Mouse (Mus musculus) heart, embryonic 13.5 days (tissue): ENCODE results near the gene Foxi1. TPM values are rescaled to one million over a fixed set of nuclear protein-coding genes. Genes with fewer than 3 reads are reported as not detected.
"Not testable (repeated sequence)": the region's sequence is repeated elsewhere in the genome, so short reads cannot be mapped to it uniquely, and the experiment has no call there.

ENCODE experiments used
- ATAC-seq: fragments of 200-750 bp; cut with Nextera tagmentation; 2 replicates; pipeline ENCODE4 v1.8.0; 2017; ENCODE audit warnings: moderate TSS enrichment; ENCODE audit not compliant: insufficient number of reproducible peaks, low FRiP score, low TSS enrichment; ENCODE audit errors: extremely low read depth
- H3K27ac ChIP-seq: fragments of 300-500 bp; sonication (generic); replicated peaks from 2 replicates; pipeline ENCODE4 v1.5.1; 2015; ENCODE audit warnings: moderate library complexity, mild to moderate bottlenecking, inconsistent platforms
- H3K27me3 ChIP-seq: fragments of 300-500 bp; sonication (generic); replicated peaks from 2 replicates; pipeline ENCODE4 v1.6.1; 2015; ENCODE audit warnings: mild to moderate bottlenecking, inconsistent platforms
- H3K36me3 ChIP-seq: fragments of 300-500 bp; sonication (generic); 2 replicates; pipeline ENCODE4 v1.6.1; 2015; ENCODE audit warnings: mild to moderate bottlenecking, inconsistent platforms
- H3K4me1 ChIP-seq: fragments of 300-500 bp; sonication (generic); 2 replicates; pipeline ENCODE4 v1.6.1; 2015; ENCODE audit warnings: inconsistent platforms
- H3K4me2 ChIP-seq: fragments of 300-500 bp; sonication (generic); 2 replicates; pipeline ENCODE4 v1.6.1; 2015; ENCODE audit warnings: inconsistent platforms, mild to moderate bottlenecking, moderate library complexity
- H3K4me3 ChIP-seq: fragments of 300-500 bp; sonication (generic); 2 replicates; pipeline ENCODE4 v1.5.1; 2015; ENCODE audit warnings: moderate library complexity, mild to moderate bottlenecking, inconsistent platforms
- H3K9ac ChIP-seq: fragments of 300-500 bp; sonication (generic); 2 replicates; pipeline ENCODE4 v1.6.1; 2015; ENCODE audit warnings: inconsistent platforms, mild to moderate bottlenecking, moderate library complexity
- H3K9me3 ChIP-seq: fragments of 300-500 bp; sonication (generic); 2 replicates; pipeline ENCODE4 v1.6.1; 2016; ENCODE audit warnings: inconsistent platforms
- WGBS: fragments of 180-500 bp; shearing (Covaris S2); methylation state at CpG from one replicate; pipeline ENCODE4 v1.1.7; 2015; ENCODE audit warnings: mixed read lengths; 5-methylcytosine and 5-hydroxymethylcytosine counted together
- polyA plus RNA-seq: library from polyadenylated mRNA; unstranded; fragments of >200 nt; fragmentation: Nextera tagmentation; extraction: Ambion mirVana; gene quantifications from 2 replicates; pipeline ENCODE4 v1.2.1, GENCODE M21; 2015

Foxi1 gene
- polyA plus RNA-seq = not detected in 2 replicates

GRCm38 (mm10) chr11:34207989-34208388 lies at the start of gene Foxi1:
TSS of gene Foxi1 (minus strand) at chr11:34208089.
- no peaks in the 10 kb centered on the region; the same call in 1 of the 2 replicates for H3K27me3 ChIP-seq
- ATAC-seq = no peak
- WGBS = 67% methylated on average over 10 of the region's 10 CpGs
- H3K27ac ChIP-seq = no peak within 1 kb of the TSS
- no peaks in the 10 kb centered on the region for H3K36me3 ChIP-seq
- H3K4me2 ChIP-seq = no peak within 1 kb of the TSS
- H3K4me1 ChIP-seq = no peaks in the 10 kb centered on the region
- H3K4me3 ChIP-seq = no peak within 1 kb of the TSS
- no peaks in the 10 kb centered on the region for H3K9me3 ChIP-seq
- no peak within 1 kb of the TSS for H3K9ac ChIP-seq

DNA sequence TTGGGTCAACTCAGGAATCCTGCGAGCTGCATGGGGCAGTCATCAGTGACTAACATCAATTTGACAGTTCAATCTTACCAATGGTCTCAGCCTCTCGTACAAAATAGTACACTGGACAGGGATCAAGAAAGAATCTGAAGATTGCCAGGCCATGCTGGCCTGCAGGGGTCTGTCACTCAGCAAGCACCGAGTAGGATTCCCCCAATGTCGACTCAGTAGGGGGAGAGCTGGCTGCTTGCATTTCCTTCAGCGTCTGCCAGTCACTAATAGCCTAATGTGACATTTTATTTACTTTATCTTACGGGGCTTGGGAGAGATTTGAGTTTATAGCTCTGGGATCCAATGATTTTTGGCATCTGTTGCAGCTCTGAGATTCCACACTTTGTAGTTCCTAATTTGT lies 35.1 kb upstream of the Foxi1 start:
- no peaks in the 10 kb centered on the region for H3K36me3 ChIP-seq
- no peak overlapping the region for H3K4me3 ChIP-seq
- H3K27me3 ChIP-seq = no peaks in the 10 kb centered on the region
- no peaks in the 10 kb centered on the region for H3K4me1 ChIP-seq
- no peak for ATAC-seq
- H3K27ac ChIP-seq = no peak overlapping the region
- H3K9me3 ChIP-seq = no peaks in the 10 kb centered on the region
- 29% methylated on average over 6 of the region's 6 CpGs for WGBS
- no peak overlapping the region for H3K9ac ChIP-seq
- H3K4me2 ChIP-seq = no peak overlapping the region

GRCm38 (mm10) chr11:34240252-34240651 lies 32.4 kb upstream of the Foxi1 start:
- Histone ChIP-seq H3K9me3 (no peaks in the 10 kb centered on the region), H3K9ac (no peak overlapping the region), H3K36me3 (no peaks in the 10 kb centered on the region), H3K27me3 (no peaks in the 10 kb centered on the region), H3K4me2 (no peak overlapping the region), H3K4me3 (no peak overlapping the region), H3K4me1 (no peaks in the 10 kb centered on the region), H3K27ac (no peak overlapping the region)
- no peak for ATAC-seq
- 85% methylated on average over 1 of the region's 1 CpGs for WGBS

GRCm38 (mm10) chr11:34239691-34240090 lies 31.8 kb upstream of the Foxi1 start:
- no peak overlapping the region for H3K27ac ChIP-seq
- no peak overlapping the region for H3K9ac ChIP-seq
- H3K4me2 ChIP-seq = no peak overlapping the region
- no peak overlapping the region for H3K4me3 ChIP-seq
- H3K4me1 ChIP-seq = no peaks in the 10 kb centered on the region
- 70% methylated on average over 2 of the region's 2 CpGs for WGBS
- no peaks in the 10 kb centered on the region for H3K36me3 ChIP-seq
- H3K27me3 ChIP-seq = no peaks in the 10 kb centered on the region
- no peaks in the 10 kb centered on the region for H3K9me3 ChIP-seq
- ATAC-seq = no peak

GRCm38 (mm10) chr11:34236885-34237284 lies 29.0 kb upstream of the Foxi1 start:
- no peak for ATAC-seq
- WGBS = 81% methylated on average over 6 of the region's 6 CpGs

DNA sequence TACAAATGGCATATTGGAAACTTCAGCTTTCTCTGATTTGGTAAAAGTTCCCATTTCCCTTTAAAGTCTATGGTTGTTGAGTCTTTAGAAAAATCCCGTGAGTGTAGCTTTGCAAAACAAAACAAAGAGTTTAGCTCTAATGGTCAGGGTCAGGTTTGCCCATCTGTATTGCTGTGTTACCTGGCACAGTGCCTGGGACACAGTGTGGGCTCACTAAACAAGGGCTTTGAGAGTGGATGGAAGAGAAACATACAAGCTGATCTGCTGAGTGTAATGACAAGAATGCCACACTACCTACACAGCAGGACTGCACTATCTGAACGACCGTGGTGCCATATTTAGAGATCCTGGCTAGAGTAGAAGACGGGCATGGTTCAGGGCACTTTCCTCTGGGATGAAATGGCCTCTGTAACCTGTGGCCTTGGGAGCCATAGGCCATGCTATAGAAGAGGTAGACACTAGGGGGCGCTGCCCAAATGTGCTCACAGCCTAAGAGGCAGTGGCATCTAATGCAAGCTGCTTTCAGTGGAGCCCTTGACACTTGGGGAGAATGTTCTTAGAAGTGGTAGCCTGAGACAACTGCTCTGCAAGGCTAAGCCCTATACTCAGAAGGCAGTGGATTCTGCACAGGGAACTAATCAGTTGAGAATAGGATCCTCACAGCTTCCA lies 28.3 kb upstream of the Foxi1 start:
- no peak for ATAC-seq
- 47% methylated on average over 5 of the region's 5 CpGs for WGBS
- H3K4me1 ChIP-seq = no peaks in the 10 kb centered on the region
- H3K4me3 ChIP-seq = no peak overlapping the region
- no peak overlapping the region for H3K27ac ChIP-seq
- H3K9me3 ChIP-seq = no peaks in the 10 kb centered on the region
- no peak overlapping the region for H3K9ac ChIP-seq
- H3K27me3 ChIP-seq = no peaks in the 10 kb centered on the region; the same call in 1 of the 2 replicates
- no peak overlapping the region for H3K4me2 ChIP-seq
- H3K36me3 ChIP-seq = no peaks in the 10 kb centered on the region

More at GRCm38 (mm10) chr11:34236885-34237284, 29.0 kb upstream of the Foxi1 start:
- no peaks in the 10 kb centered on the region for H3K4me1 ChIP-seq
- no peaks in the 10 kb centered on the region; the same call in 1 of the 2 replicates for H3K27me3 ChIP-seq
- no peak overlapping the region for H3K27ac ChIP-seq
- H3K36me3 ChIP-seq = no peaks in the 10 kb centered on the region
- H3K4me3 ChIP-seq = no peak overlapping the region
- no peak overlapping the region for H3K9ac ChIP-seq
- no peaks in the 10 kb centered on the region for H3K9me3 ChIP-seq
- no peak overlapping the region for H3K4me2 ChIP-seq

- WGBS = 34% methylated on average over 6 of the region's 6 CpGs
- no peak for ATAC-seq
- no peak overlapping the region for H3K27ac ChIP-seq
Measured at GRCm38 (mm10) chr11:34228758-34229364, 21.0 kb upstream of the Foxi1 start.

GRCm38 (mm10) chr11:34227180-34227579 lies 19.3 kb upstream of the Foxi1 start:
- Histone ChIP-seq H3K27me3 (no peaks in the 10 kb centered on the region; the same call in 1 of the 2 replicates), H3K36me3 (no peaks in the 10 kb centered on the region), H3K27ac (no peak overlapping the region), H3K4me2 (no peak overlapping the region), H3K9me3 (no peaks in the 10 kb centered on the region), H3K9ac (no peak overlapping the region), H3K4me1 (no peaks in the 10 kb centered on the region), H3K4me3 (no peak overlapping the region)
- no peak for ATAC-seq
- 45% methylated on average over 1 of the region's 1 CpGs for WGBS

More at GRCm38 (mm10) chr11:34228758-34229364, 21.0 kb upstream of the Foxi1 start:
- Histone ChIP-seq H3K36me3 (no peaks in the 10 kb centered on the region), H3K4me2 (no peak overlapping the region), H3K9ac (no peak overlapping the region), H3K9me3 (no peaks in the 10 kb centered on the region), H3K27me3 (no peaks in the 10 kb centered on the region; the same call in 1 of the 2 replicates), H3K4me1 (no peaks in the 10 kb centered on the region), H3K4me3 (no peak overlapping the region)

GRCm38 (mm10) chr11:34220596-34220995 lies 12.7 kb upstream of the Foxi1 start:
- H3K4me1 ChIP-seq, H3K4me3 ChIP-seq, H3K9ac ChIP-seq, H3K9me3 ChIP-seq, H3K27me3 ChIP-seq, ATAC-seq, H3K4me2 ChIP-seq, H3K27ac ChIP-seq, H3K36me3 ChIP-seq: not testable (repeated sequence)
- WGBS = 86% methylated on average over 4 of the region's 4 CpGs

DNA sequence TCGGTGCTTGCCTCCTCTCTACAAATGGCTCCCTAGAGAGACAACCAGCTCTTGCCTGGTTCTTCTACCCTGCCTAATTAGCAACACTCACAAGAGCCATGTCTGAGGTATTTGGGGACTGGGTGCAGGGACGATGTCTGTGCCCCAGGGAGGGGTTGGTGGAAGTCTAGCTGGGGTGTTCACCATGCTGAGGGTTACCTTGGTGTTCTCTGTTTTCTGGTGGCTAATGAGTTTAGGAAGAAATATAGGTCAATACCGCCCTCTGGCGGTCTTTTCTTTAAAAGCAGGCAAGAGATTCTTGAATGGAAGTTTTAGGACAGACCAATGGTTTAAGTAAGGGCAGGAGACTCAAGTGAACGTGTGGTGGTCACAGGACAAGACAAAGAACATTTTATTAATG lies 5.0 kb upstream of the Foxi1 start:
- Histone ChIP-seq H3K9ac (no peak overlapping the region), H3K9me3 (no peaks in the 10 kb centered on the region), H3K27me3 (no peaks in the 10 kb centered on the region; the same call in 1 of the 2 replicates), H3K27ac (no peak overlapping the region), H3K4me1 (no peaks in the 10 kb centered on the region), H3K4me3 (no peak overlapping the region), H3K36me3 (no peaks in the 10 kb centered on the region), H3K4me2 (no peak overlapping the region)
- WGBS = 17% methylated on average over 5 of the region's 5 CpGs
- ATAC-seq = no peak

DNA sequence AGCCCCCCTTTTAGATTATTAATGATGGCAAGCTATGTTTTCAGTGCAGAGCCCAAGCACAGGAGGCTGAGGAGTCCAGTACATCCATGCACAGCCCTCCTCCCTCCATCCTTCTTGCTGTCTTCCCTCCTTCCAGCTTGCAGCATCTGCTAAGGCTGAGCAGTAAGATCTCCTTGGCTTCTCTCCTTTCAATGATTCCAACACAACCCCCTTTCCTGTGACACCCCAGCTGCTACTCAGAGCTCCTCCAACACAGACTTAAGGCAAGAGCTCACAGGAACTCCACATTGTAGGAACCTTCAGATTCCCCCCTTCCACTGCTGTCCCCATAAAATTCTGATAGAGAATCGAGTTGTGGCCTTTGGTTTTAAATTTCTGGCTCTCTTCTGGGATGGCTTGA lies 5.1 kb downstream of the Foxi1 start:
- H3K9me3 ChIP-seq = no peaks in the 10 kb centered on the region
- no peaks in the 10 kb centered on the region for H3K27me3 ChIP-seq
- no peak overlapping the region for H3K9ac ChIP-seq
- no peaks in the 10 kb centered on the region for H3K4me1 ChIP-seq
- no peaks in the 10 kb centered on the region for H3K36me3 ChIP-seq
- H3K4me3 ChIP-seq = no peak overlapping the region
- ATAC-seq = no peak
- WGBS = 55% methylated on average over 1 of the region's 1 CpGs
- no peak overlapping the region for H3K4me2 ChIP-seq
- no peak overlapping the region for H3K27ac ChIP-seq

DNA sequence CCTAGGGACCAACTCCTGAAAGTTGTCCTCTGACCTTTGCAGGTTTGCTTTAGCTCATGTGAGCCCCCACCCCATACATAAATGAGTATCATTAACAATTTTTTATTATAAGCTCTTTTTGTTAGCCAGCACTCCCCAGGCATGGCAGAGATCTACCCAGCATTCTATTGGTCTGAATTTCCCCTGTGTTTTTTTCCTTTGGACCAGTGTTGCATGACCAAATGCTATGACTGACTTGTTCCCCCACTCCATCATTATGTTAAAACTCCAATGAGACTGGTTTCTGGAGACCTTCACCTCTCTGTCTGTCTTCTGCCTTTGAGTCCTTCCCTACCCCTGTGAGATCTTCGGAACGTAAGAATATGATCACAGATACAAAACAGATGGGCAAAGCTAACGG lies 12.7 kb downstream of the Foxi1 start:
- no peak overlapping the region for H3K9ac ChIP-seq
- peaks cover 16% of the 10 kb centered on the region for H3K4me1 ChIP-seq
- H3K4me3 ChIP-seq = no peak overlapping the region
- H3K9me3 ChIP-seq = no peaks in the 10 kb centered on the region
- no peaks in the 10 kb centered on the region for H3K36me3 ChIP-seq
- 85% methylated on average over 3 of the region's 3 CpGs for WGBS
- H3K4me2 ChIP-seq = no peak overlapping the region
- ATAC-seq = no peak
- H3K27ac ChIP-seq = no peak overlapping the region
- H3K27me3 ChIP-seq = no peaks in the 10 kb centered on the region
